Mouse (Mus musculus): ENCODE measurements at regions not wholly inside any gene's neighbourhood (a gene's known extent, or its start where the extent isn't known, plus 50 kb on each side); places are given as distances from the start of the nearest gene placed in this dataset.

DNA sequence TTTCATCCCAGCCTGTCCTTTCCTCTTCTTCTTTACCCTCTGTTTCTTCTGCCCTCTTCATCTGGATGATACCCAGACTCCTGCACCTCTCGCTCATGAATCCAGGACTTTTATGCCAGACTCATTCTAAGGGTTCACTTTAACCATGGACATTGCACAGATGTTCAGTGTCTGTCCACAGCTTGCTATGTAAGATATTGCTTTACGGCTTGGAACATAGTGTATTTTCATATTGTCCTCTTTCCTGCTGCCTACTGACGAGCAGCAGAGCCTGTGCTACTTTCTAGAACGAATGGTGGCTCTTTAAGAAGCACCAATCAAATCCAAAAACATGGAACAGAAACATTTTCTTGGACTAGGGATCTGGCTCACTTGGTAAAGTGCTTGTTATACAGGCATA, 341.5 kb downstream of the En1 start:
- DNase-seq (ENCODE audit: low spot score): no peak
- 78% methylated on average over 4 of the region's 4 CpGs for WGBS
- H3K4me1 ChIP-seq (ENCODE audit: control insufficient read depth, insufficient read depth, low read length): no peaks in the 10 kb centered on the region

GRCm38 (mm10) chr1:120946349-120946748, 344.1 kb downstream of the En1 start:
- TF ChIP-seq POLR2A (IDR thresholded peaks at IDR 0.05; ENCODE audit: borderline replicate concordance, extremely low read depth, insufficient read depth, insufficient read length): no peak
- H3K36me3 ChIP-seq (ENCODE audit: control insufficient read depth, insufficient read depth, low read length): no peaks in the 10 kb centered on the region
- no peaks in the 10 kb centered on the region for H3K9me3 ChIP-seq (ENCODE audit: control insufficient read depth, low read length)
- no peak overlapping the region for H3K27ac ChIP-seq (replicated peaks; ENCODE audit: low read depth, low read length)
- ATAC-seq (ENCODE audit: low FRiP score, low read depth) (no peak), DNase-seq (ENCODE audit: low spot score) (no peak)
- H3K4me2 ChIP-seq (replicated peaks; ENCODE audit: low read depth, low read length, severe bottlenecking): no peak overlapping the region
- H3K9ac ChIP-seq (ENCODE audit: low read depth, low read length, severe bottlenecking): no peak overlapping the region
- H3K4me1 ChIP-seq (ENCODE audit: control insufficient read depth, insufficient read depth, low read length): no peaks in the 10 kb centered on the region
- WGBS: 93% methylated on average over 4 of the region's 4 CpGs
- no peak overlapping the region for H3K4me3 ChIP-seq (replicated peaks; ENCODE audit: low read length)
- H3K27me3 ChIP-seq (ENCODE audit: control insufficient read depth, insufficient read depth, low read length): no peaks in the 10 kb centered on the region

More for the DNA sequence above, 341.5 kb downstream of the En1 start:
- Histone ChIP-seq H3K9ac (ENCODE audit: low read depth, low read length, severe bottlenecking) (no peak overlapping the region), H3K27me3 (ENCODE audit: control insufficient read depth, insufficient read depth, low read length) (no peaks in the 10 kb centered on the region), H3K27ac (replicated peaks; ENCODE audit: low read depth, low read length) (no peak overlapping the region), H3K4me2 (replicated peaks; ENCODE audit: low read depth, low read length, severe bottlenecking) (no peak overlapping the region), H3K9me3 (ENCODE audit: control insufficient read depth, low read length) (no peaks in the 10 kb centered on the region), H3K4me3 (replicated peaks; ENCODE audit: low read length) (no peak overlapping the region), H3K36me3 (ENCODE audit: control insufficient read depth, insufficient read depth, low read length) (no peaks in the 10 kb centered on the region)
- no peak for TF ChIP-seq POLR2A (IDR thresholded peaks at IDR 0.05; ENCODE audit: borderline replicate concordance, extremely low read depth, insufficient read depth, insufficient read length)
- no peak for ATAC-seq (ENCODE audit: low FRiP score, low read depth)

GRCm38 (mm10) chr1:120961235-120961634, 359.0 kb downstream of the En1 start:
- no peak overlapping the region for H3K4me2 ChIP-seq (replicated peaks; ENCODE audit: low read depth, low read length, severe bottlenecking)
- H3K9me3 ChIP-seq (ENCODE audit: control insufficient read depth, low read length): no peaks in the 10 kb centered on the region
- H3K4me1 ChIP-seq (ENCODE audit: control insufficient read depth, insufficient read depth, low read length): no peaks in the 10 kb centered on the region
- no peak overlapping the region for H3K9ac ChIP-seq (ENCODE audit: low read depth, low read length, severe bottlenecking)
- ATAC-seq (ENCODE audit: low FRiP score, low read depth): no peak
- WGBS: 61% methylated on average over 1 of the region's 1 CpGs
- H3K27me3 ChIP-seq (ENCODE audit: control insufficient read depth, insufficient read depth, low read length): no peaks in the 10 kb centered on the region
- H3K4me3 ChIP-seq (replicated peaks; ENCODE audit: low read length): no peak overlapping the region
- no peak overlapping the region for H3K27ac ChIP-seq (replicated peaks; ENCODE audit: low read depth, low read length)
- DNase-seq (ENCODE audit: low spot score): no peak
- no peaks in the 10 kb centered on the region for H3K36me3 ChIP-seq (ENCODE audit: control insufficient read depth, insufficient read depth, low read length)
- no peak for TF ChIP-seq POLR2A (IDR thresholded peaks at IDR 0.05; ENCODE audit: borderline replicate concordance, extremely low read depth, insufficient read depth, insufficient read length)

DNA sequence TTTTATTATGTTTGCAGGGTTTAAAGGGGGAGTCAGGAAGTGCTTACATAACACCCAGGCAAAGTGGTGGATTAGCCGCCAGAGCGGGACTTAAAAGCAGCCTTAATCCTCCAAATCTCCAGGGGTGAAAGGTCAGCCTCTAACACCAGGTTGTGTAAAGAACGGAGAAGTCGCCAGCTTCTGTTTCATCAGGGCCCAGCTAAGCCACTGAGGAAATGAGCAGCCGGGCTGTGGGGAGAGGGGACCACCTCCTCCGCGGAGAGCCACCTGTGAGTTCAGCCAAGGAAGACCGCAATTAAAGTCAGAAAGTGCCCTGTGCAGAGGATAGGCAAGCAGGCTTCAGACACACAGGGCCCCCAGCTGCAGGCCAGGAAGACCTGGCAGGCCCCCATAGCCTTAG, 359.8 kb downstream of the En1 start:
- Histone ChIP-seq H3K9me3 (ENCODE audit: control insufficient read depth, low read length) (no peaks in the 10 kb centered on the region), H3K9ac (ENCODE audit: low read depth, low read length, severe bottlenecking) (no peak overlapping the region), H3K4me1 (ENCODE audit: control insufficient read depth, insufficient read depth, low read length) (no peaks in the 10 kb centered on the region), H3K4me3 (replicated peaks; ENCODE audit: low read length) (no peak overlapping the region), H3K27me3 (ENCODE audit: control insufficient read depth, insufficient read depth, low read length) (no peaks in the 10 kb centered on the region), H3K27ac (replicated peaks; ENCODE audit: low read depth, low read length) (no peak overlapping the region), H3K36me3 (ENCODE audit: control insufficient read depth, insufficient read depth, low read length) (no peaks in the 10 kb centered on the region), H3K4me2 (replicated peaks; ENCODE audit: low read depth, low read length, severe bottlenecking) (no peak overlapping the region)
- no peak for ATAC-seq (ENCODE audit: low FRiP score, low read depth)
- 10% methylated on average over 8 of the region's 8 CpGs for WGBS
- DNase-seq (ENCODE audit: low spot score): no peak
- TF ChIP-seq POLR2A (IDR thresholded peaks at IDR 0.05; ENCODE audit: borderline replicate concordance, extremely low read depth, insufficient read depth, insufficient read length): no peak

GRCm38 (mm10) chr1:120963477-120964178, 361.4 kb downstream of the En1 start:
- no peak for TF ChIP-seq POLR2A (IDR thresholded peaks at IDR 0.05; ENCODE audit: borderline replicate concordance, extremely low read depth, insufficient read depth, insufficient read length)
- Histone ChIP-seq H3K36me3 (ENCODE audit: control insufficient read depth, insufficient read depth, low read length) (no peaks in the 10 kb centered on the region), H3K4me3 (replicated peaks; ENCODE audit: low read length) (peak overlapping the region; percentile 33), H3K4me1 (ENCODE audit: control insufficient read depth, insufficient read depth, low read length) (no peaks in the 10 kb centered on the region), H3K9me3 (ENCODE audit: control insufficient read depth, low read length) (no peaks in the 10 kb centered on the region), H3K9ac (ENCODE audit: low read depth, low read length, severe bottlenecking) (0 out of 2 replicates have a peak overlapping the region, but pooled peaks have one; percentile 35), H3K4me2 (replicated peaks; ENCODE audit: low read depth, low read length, severe bottlenecking) (peak overlapping the region; percentile 53), H3K27me3 (ENCODE audit: control insufficient read depth, insufficient read depth, low read length) (no peaks in the 10 kb centered on the region), H3K27ac (replicated peaks; ENCODE audit: low read depth, low read length) (no peak overlapping the region)
- peak; percentile 45 for DNase-seq (ENCODE audit: low spot score)
- WGBS: 29% methylated on average over 14 of the region's 14 CpGs
- peak; percentile 82 for ATAC-seq (ENCODE audit: low FRiP score, low read depth)
